Mouse (Mus musculus) forebrain, embryonic 13.5 days (tissue): ENCODE measurements around the gene Psmb1. TPM values are rescaled to one million over a fixed set of nuclear protein-coding genes. Genes with fewer than 3 reads are reported as not detected.
"Not testable (repeated sequence)": the region's sequence is repeated elsewhere in the genome, so short reads cannot be mapped to it uniquely, and the experiment has no call there.

Source experiments
- ATAC-seq: fragments of 200-750 bp; cut with Nextera tagmentation; 2 replicates; pipeline ENCODE4 v1.8.0; 2017
- H3K27ac ChIP-seq: fragments of 300-500 bp; sonication (generic); 2 replicates; pipeline ENCODE4 v1.5.1; 2015; ENCODE audit warnings: inconsistent platforms, mild to moderate bottlenecking, moderate library complexity
- H3K27me3 ChIP-seq: fragments of 300-500 bp; sonication (generic); 2 replicates; pipeline ENCODE4 v1.6.1; 2015; ENCODE audit warnings: mild to moderate bottlenecking, inconsistent platforms
- H3K36me3 ChIP-seq: fragments of 300-500 bp; sonication (generic); 2 replicates; pipeline ENCODE4 v1.6.1; 2015; ENCODE audit warnings: mild to moderate bottlenecking, inconsistent platforms; ENCODE audit not compliant: poor library complexity, severe bottlenecking
- H3K4me1 ChIP-seq: fragments of 300-500 bp; sonication (generic); 2 replicates; pipeline ENCODE4 v1.6.1; 2015; ENCODE audit warnings: inconsistent platforms
- H3K4me2 ChIP-seq: fragments of 300-500 bp; sonication (generic); 2 replicates; pipeline ENCODE4 v1.6.1; 2015; ENCODE audit warnings: inconsistent platforms, mild to moderate bottlenecking, moderate library complexity
- H3K4me3 ChIP-seq: fragments of 300-500 bp; sonication (generic); 2 replicates; pipeline ENCODE4 v1.5.1; 2015; ENCODE audit warnings: mild to moderate bottlenecking, inconsistent platforms
- H3K9ac ChIP-seq: fragments of 300-500 bp; sonication (generic); 2 replicates; pipeline ENCODE4 v1.6.1; 2015; ENCODE audit warnings: mild to moderate bottlenecking, inconsistent platforms
- H3K9me3 ChIP-seq: fragments of 300-500 bp; sonication (generic); replicated peaks from 2 replicates; pipeline ENCODE4 v1.6.1; 2016; ENCODE audit warnings: inconsistent platforms
- WGBS: fragments of 180-500 bp; shearing (Covaris S2); methylation state at CpG from one replicate; pipeline ENCODE4 v1.1.7; 2015; 5-methylcytosine and 5-hydroxymethylcytosine counted together
- polyA plus RNA-seq: library from polyadenylated mRNA; unstranded; fragments of >200 nt; fragmentation: Nextera tagmentation; extraction: Ambion mirVana; gene quantifications from 2 replicates; pipeline ENCODE4 v1.2.1, GENCODE M21; 2015

Psmb1 gene
- polyA plus RNA-seq, 1 experiment from 2014 or later: 285 TPM

DNA sequence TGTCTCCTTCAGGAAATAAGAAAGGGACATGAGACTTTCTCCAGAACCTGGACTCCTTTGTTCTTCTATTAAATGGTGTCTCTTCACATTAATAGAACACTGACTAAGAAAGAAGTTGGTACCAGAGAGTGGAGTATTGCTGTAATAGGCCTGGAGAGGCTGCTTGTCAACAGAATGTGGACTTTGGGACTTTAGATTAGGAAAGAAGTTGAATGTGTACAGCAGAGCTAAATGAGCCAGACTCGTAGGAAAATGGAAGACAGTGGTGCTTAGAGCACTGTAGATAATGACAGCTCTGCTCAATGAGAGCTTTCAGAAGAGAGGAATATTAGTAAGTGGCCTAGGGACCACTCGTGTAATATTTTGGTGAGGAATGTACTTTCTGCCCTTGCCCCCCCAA is 43.0 kb downstream of the Psmb1 start:
- Histone ChIP-seq H3K4me2 (no peak overlapping the region), H3K27ac (no peak overlapping the region), H3K4me3 (no peak overlapping the region), H3K27me3 (no peaks in the 10 kb centered on the region), H3K9me3 (no peaks in the 10 kb centered on the region), H3K9ac (no peak overlapping the region), H3K36me3 (peaks cover 3% of the 10 kb centered on the region; the same call in 1 of the 2 replicates), H3K4me1 (no peaks in the 10 kb centered on the region)
- 83% methylated on average over 2 of the region's 2 CpGs for whole genome bisulfite sequencing
- no peak for ATAC-seq

- Histone ChIP-seq H3K27ac (no peak overlapping the region), H3K9me3 (no peaks in the 10 kb centered on the region), H3K4me1 (no peaks in the 10 kb centered on the region), H3K4me3 (no peak overlapping the region), H3K27me3 (no peaks in the 10 kb centered on the region), H3K36me3 (no peaks in the 10 kb centered on the region), H3K4me2 (no peak overlapping the region), H3K9ac (no peak overlapping the region)
- ATAC-seq: no peak
- 91% methylated on average over 4 of the region's 4 CpGs for WGBS
Measured at GRCm38 (mm10) chr17:15455203-15455602, 44.3 kb downstream of the Psmb1 start.

- no peaks in the 10 kb centered on the region for H3K4me1 ChIP-seq
- ATAC-seq: no peak
- no peaks in the 10 kb centered on the region for H3K36me3 ChIP-seq
- H3K9ac ChIP-seq: no peak overlapping the region
- H3K9me3 ChIP-seq: no peaks in the 10 kb centered on the region
- H3K27me3 ChIP-seq: no peaks in the 10 kb centered on the region
- no peak overlapping the region for H3K27ac ChIP-seq
- H3K4me3 ChIP-seq: no peak overlapping the region
- no peak overlapping the region for H3K4me2 ChIP-seq
- 79% methylated on average over 3 of the region's 3 CpGs for WGBS
Measured at GRCm38 (mm10) chr17:15449606-15450005, 49.9 kb downstream of the Psmb1 start.

DNA sequence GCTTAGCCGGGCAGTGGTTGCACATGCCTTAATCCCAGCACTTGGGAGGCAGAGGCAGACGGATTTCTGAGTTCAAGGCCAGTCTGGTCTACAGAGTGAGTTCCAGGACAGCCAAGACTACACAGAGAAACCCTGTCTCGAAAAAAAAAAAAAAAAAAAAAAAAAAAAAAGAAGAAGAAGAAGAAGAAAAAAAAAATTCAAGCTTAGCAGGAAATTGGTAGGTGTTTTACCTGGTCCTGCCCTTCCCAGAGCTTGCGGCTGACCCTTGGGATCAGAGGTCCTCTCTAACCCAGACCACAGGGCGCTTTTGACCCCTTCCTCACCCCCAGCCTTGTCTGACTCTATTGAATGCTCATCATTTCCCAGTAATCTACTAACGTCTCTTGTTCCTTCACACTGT is 50.4 kb downstream of the Psmb1 start:
- WGBS: 83% methylated on average over 5 of the region's 6 CpGs
- not testable (repeated sequence) for H3K4me3 ChIP-seq, H3K27ac ChIP-seq, H3K27me3 ChIP-seq, H3K9me3 ChIP-seq, H3K4me2 ChIP-seq, H3K36me3 ChIP-seq, H3K9ac ChIP-seq, ATAC-seq, H3K4me1 ChIP-seq

DNA sequence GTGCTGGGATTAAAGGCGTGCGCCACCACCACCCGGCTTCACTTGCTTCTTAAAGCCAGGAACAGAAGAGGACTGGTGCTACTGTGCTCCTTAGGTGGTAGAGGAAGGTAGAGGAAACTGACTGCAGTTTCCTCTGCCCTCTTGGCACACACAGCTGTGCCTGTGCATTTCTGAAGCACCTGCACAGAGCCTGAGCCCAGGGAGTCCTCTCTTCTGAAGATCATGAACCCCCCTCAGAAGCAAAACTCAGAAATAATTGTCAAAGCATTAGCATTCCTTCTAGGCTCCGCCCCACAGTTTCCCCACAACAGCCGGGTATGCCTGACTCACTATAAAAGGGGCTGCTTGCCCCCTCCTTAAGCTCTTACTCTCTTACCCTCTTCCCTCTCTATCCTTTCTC is 51.7 kb downstream of the Psmb1 start:
- 68% methylated on average over 5 of the region's 5 CpGs for whole genome bisulfite sequencing
- Histone ChIP-seq H3K9ac (no peak overlapping the region), H3K4me3 (no peak overlapping the region), H3K27ac (no peak overlapping the region), H3K4me2 (no peak overlapping the region), H3K4me1 (no peaks in the 10 kb centered on the region), H3K27me3 (no peaks in the 10 kb centered on the region), H3K9me3 (no peaks in the 10 kb centered on the region), H3K36me3 (no peaks in the 10 kb centered on the region)
- no peak for ATAC-seq

GRCm38 (mm10) chr17:15445421-15445820 is 54.1 kb downstream of the Psmb1 start:
- H3K9me3 ChIP-seq: no peaks in the 10 kb centered on the region
- ATAC-seq: no peak
- 77% methylated on average over 3 of the region's 3 CpGs for WGBS
- H3K36me3 ChIP-seq: no peaks in the 10 kb centered on the region
- H3K4me2 ChIP-seq: no peak overlapping the region
- H3K4me1 ChIP-seq: peaks cover 13% of the 10 kb centered on the region
- no peaks in the 10 kb centered on the region for H3K27me3 ChIP-seq
- H3K4me3 ChIP-seq: no peak overlapping the region
- no peak overlapping the region for H3K9ac ChIP-seq
- no peak overlapping the region for H3K27ac ChIP-seq

DNA sequence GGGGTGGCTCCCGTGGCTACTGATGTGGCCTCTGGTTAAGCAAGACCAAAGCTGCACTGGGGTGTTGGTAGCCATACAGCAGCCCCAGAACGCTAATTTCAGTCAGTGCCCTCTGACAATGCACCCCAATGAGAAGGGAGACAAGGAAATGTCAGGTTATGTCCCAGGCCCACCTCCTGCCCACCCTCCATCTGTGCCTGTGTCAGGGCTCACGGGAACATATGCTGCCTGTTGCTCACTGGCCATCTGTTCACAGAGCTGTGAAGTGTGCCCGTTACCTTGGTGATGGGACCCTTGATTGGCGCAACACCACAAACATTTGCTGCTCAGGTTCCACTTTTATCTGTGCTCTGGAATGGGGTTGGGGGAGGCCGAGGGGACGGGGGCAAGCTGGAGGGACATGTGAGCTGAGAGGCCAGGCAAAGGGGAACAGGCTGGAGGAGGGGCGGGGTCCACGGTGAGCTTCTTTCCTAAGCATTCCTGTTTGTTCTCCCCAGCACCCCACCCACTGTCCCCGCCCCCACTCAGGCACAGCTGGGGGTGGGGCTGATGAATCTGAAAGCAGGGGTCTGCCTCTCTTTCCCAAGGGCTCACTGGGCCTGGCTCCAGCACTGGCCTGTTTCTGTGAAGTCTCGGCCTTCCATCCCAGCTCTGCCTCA is 59.0 kb downstream of the Psmb1 start:
- peak; percentile 95 for ATAC-seq
- H3K4me2 ChIP-seq: peak overlapping the region; percentile 46
- H3K27ac ChIP-seq: peak overlapping the region; percentile 75
- 5% methylated on average over 11 of the region's 11 CpGs for WGBS
- H3K4me1 ChIP-seq: peaks cover 24% of the 10 kb centered on the region
- H3K9me3 ChIP-seq: no peaks in the 10 kb centered on the region
- no peak overlapping the region for H3K4me3 ChIP-seq
- H3K9ac ChIP-seq: peak overlapping the region; percentile 34; the same call in 1 of the 2 replicates
- no peaks in the 10 kb centered on the region for H3K27me3 ChIP-seq
- H3K36me3 ChIP-seq: no peaks in the 10 kb centered on the region

DNA sequence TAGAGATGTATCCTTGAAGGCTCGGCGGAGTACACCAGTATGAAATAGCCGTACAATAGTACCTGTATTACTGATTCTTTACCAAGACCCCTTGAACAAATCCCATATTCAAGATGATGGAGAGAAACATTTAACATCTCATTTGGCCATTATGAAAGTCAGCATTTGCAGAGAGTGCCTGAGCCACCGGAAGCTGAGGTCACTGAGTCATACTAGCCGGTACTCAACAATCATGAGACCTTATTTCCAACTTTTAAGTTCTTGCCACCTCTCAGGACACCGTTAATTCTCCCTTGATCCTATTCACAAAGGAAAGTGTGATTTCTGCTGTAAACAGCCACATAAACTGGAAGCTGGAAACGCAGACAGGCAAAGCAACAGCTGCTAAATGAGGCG is 59.5 kb downstream of the Psmb1 start:
- no peak overlapping the region for H3K4me3 ChIP-seq
- peak overlapping the region; percentile 46 for H3K4me2 ChIP-seq
- 64% methylated on average over 8 of the region's 8 CpGs for WGBS
- H3K27me3 ChIP-seq: no peaks in the 10 kb centered on the region
- peak overlapping the region; percentile 75 for H3K27ac ChIP-seq
- H3K9me3 ChIP-seq: no peaks in the 10 kb centered on the region
- no peaks in the 10 kb centered on the region for H3K36me3 ChIP-seq
- peaks cover 24% of the 10 kb centered on the region for H3K4me1 ChIP-seq
- ATAC-seq: no peak
- no peak overlapping the region for H3K9ac ChIP-seq

- no peak for ATAC-seq
- WGBS: 86% methylated on average over 3 of the region's 3 CpGs
Measured at GRCm38 (mm10) chr17:15434748-15435147, 64.8 kb downstream of the Psmb1 start.

DNA sequence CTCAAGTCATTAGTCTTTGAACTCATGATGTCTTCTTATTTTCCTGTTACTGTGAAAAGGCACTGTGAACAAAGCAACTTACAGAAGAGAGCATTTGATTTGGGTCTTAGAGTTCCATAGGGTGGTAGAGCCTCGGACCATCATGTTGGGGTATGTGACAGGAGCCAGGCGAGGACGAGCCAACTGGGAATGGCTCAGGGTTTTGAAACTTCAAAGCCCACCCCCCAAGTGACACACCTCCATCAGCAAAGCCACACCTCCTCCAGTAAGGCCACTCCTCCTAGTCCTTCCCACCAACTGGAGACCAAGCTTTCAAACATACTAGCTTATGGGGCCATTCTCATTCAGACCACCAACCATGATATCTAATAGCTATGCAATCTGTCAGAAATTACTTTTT is 67.5 kb downstream of the Psmb1 start:
- ATAC-seq: no peak
- Histone ChIP-seq H3K4me1 (peaks cover 4% of the 10 kb centered on the region; the same call in 1 of the 2 replicates), H3K4me2 (no peak overlapping the region), H3K27ac (no peak overlapping the region), H3K9ac (no peak overlapping the region), H3K9me3 (no peaks in the 10 kb centered on the region), H3K27me3 (no peaks in the 10 kb centered on the region), H3K36me3 (peaks cover 69% of the 10 kb centered on the region), H3K4me3 (no peak overlapping the region)
- 87% methylated on average over 3 of the region's 3 CpGs for WGBS

More at GRCm38 (mm10) chr17:15434748-15435147, 64.8 kb downstream of the Psmb1 start:
- Histone ChIP-seq H3K4me1 (peaks cover 7% of the 10 kb centered on the region; the same call in 1 of the 2 replicates), H3K36me3 (peaks cover 43% of the 10 kb centered on the region), H3K27ac (no peak overlapping the region), H3K9ac (no peak overlapping the region), H3K4me2 (no peak overlapping the region), H3K27me3 (no peaks in the 10 kb centered on the region), H3K9me3 (no peaks in the 10 kb centered on the region), H3K4me3 (no peak overlapping the region)

- no peaks in the 10 kb centered on the region for H3K27me3 ChIP-seq
- H3K36me3 ChIP-seq: peaks cover 74% of the 10 kb centered on the region
- no peak overlapping the region for H3K9ac ChIP-seq
- ATAC-seq: no peak
- H3K4me3 ChIP-seq: no peak overlapping the region
- 95% methylated on average over 4 of the region's 4 CpGs for WGBS
- no peak overlapping the region for H3K4me2 ChIP-seq
- H3K9me3 ChIP-seq: no peaks in the 10 kb centered on the region
- no peak overlapping the region for H3K27ac ChIP-seq
- H3K4me1 ChIP-seq: peaks cover 4% of the 10 kb centered on the region; the same call in 1 of the 2 replicates
Measured at GRCm38 (mm10) chr17:15431551-15431950, 68.0 kb downstream of the Psmb1 start.

- Histone ChIP-seq H3K36me3 (peaks cover 77% of the 10 kb centered on the region), H3K4me2 (no peak overlapping the region), H3K4me1 (peaks cover 4% of the 10 kb centered on the region; the same call in 1 of the 2 replicates), H3K9ac (no peak overlapping the region), H3K27me3 (no peaks in the 10 kb centered on the region), H3K4me3 (no peak overlapping the region), H3K27ac (no peak overlapping the region), H3K9me3 (no peaks in the 10 kb centered on the region)
- ATAC-seq: 0 out of 2 replicates have a peak, but pooled peaks have one; percentile 50
- WGBS: 76% methylated on average over 5 of the region's 5 CpGs
Measured at GRCm38 (mm10) chr17:15431021-15431514, 68.5 kb downstream of the Psmb1 start.

DNA sequence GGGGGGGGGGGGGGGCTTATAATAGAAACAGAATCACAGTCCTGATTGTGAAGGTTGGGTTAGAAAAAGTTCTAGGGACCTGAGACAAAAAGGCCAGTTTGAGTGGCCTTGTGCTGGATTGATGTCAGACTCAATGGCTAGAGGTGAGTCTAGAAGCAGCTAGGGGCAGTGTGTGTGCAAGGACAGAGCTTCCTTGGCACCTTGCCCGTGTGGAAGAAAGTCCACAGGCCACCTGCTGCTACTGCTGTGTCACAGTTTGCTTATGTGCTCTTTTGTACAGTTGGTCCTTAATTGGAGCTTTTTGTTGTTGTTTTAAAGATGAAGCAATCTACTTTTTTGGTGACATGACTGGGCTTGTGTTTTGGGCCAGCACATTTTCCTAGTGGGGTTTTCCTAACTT is 69.6 kb downstream of the Psmb1 start:
- no peak overlapping the region for H3K27ac ChIP-seq
- H3K4me1 ChIP-seq: peaks cover 4% of the 10 kb centered on the region; the same call in 1 of the 2 replicates
- no peaks in the 10 kb centered on the region for H3K9me3 ChIP-seq
- peaks cover 88% of the 10 kb centered on the region for H3K36me3 ChIP-seq
- no peak overlapping the region for H3K4me2 ChIP-seq
- WGBS: 69% methylated on average over 1 of the region's 1 CpGs
- no peak overlapping the region for H3K4me3 ChIP-seq
- H3K27me3 ChIP-seq: no peaks in the 10 kb centered on the region
- no peak for ATAC-seq
- no peak overlapping the region for H3K9ac ChIP-seq
